Comparison of ENCODE assay signal across 15 mouse cellular contexts in the genomic region with DNA sequence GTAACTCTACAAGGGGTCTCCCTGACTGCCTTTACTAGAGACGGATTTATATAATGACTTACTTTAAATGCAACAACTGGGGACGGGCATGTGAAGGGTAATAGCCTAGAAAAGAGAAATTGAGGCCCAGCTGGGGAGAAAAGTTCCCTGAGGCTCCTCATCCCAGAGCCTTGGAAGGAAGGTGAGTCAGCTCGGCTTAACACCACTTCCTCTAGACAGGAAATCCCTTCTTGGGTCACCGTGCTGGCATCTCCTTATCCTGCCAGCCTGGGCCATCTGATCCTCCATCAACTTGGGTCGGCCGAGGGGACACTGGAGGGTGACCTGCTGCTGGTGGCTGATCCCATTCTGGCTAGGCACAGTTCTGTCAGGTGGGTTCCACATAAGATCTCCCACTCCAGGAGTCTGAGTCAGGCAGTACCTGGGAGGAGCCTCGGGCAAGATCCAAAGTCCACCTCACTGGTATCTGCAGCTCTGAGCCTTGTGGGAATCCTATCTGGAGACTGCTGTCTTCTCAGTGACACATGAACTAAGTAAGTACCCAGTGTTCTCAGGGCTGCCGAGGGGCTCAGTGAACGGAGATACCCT. TPM values are rescaled to one million over a fixed set of nuclear protein-coding genes. Genes with fewer than 3 reads are reported as not detected.
DNase-seq lines count a peak whose midpoint lies in the region; ATAC-seq and TF ChIP-seq lines count a peak whose summit lies in the region.
"Had no signal": no experiment of that assay in that cellular context is flagged by ENCODE, and none has a peak within 500 bp of the region (broad histone marks: within the 10 kb centered on the region; RNA-seq: fewer than 3 reads in every experiment).

No protein-coding gene starts in this region.

- 36% methylated on average over 9 of the region's 9 CpGs for WGBS in kidney, adult 2 months
- WGBS in liver, embryonic 13.5 days (ENCODE audit: insufficient replicate concordance), result 63% methylated on average over 9 of the region's 9 CpGs
- WGBS in midbrain, embryonic 15.5 days, result 81% methylated on average over 9 of the region's 9 CpGs

- no peaks in the 10 kb centered on the region for H3K9me3 ChIP-seq in megakaryocyte, embryonic 14.5 days
- H3K9me3 ChIP-seq in liver, embryonic 13.5 days (replicated peaks), result no peaks in the 10 kb centered on the region
- no peaks in the 10 kb centered on the region for H3K9me3 ChIP-seq in midbrain, embryonic 15.5 days
- H3K9me3 ChIP-seq: embryonic facial prominence, embryonic 15.5 days; neural tube, embryonic 15.5 days had no signal

- no peaks in the 10 kb centered on the region for H3K36me3 ChIP-seq in megakaryocyte, embryonic 14.5 days (replicated peaks; ENCODE audit: low read length)
- H3K36me3 ChIP-seq in kidney, adult 2 months (ENCODE audit: control insufficient read depth, insufficient read depth, low read length), result no peaks in the 10 kb centered on the region; the same call in 1 of the 2 replicates
- H3K36me3 ChIP-seq in liver, embryonic 13.5 days, result peaks cover 81% of the 10 kb centered on the region
- H3K36me3 ChIP-seq in midbrain, embryonic 15.5 days (replicated peaks), result no peaks in the 10 kb centered on the region
- H3K36me3 ChIP-seq: neural tube, embryonic 15.5 days had no signal

- no peak for TF ChIP-seq POLR2A in kidney, adult 2 months (IDR thresholded peaks at IDR 0.05; ENCODE audit: low read depth, low read length)

- no peak for ATAC-seq in megakaryocyte, adult 5-6 weeks (ENCODE audit: poor library complexity, severe bottlenecking)
- no peak for ATAC-seq in liver, embryonic 13.5 days (ENCODE audit: low read depth)
- no peak for ATAC-seq in midbrain, embryonic 15.5 days (replicated peaks)
- ATAC-seq: hindbrain, embryonic 16.5 days had no signal

- H3K4me3 ChIP-seq in megakaryocyte, embryonic 14.5 days (replicated peaks), result peak overlapping the region; percentile 23
- no peak overlapping the region for H3K4me3 ChIP-seq in kidney, adult 2 months (ENCODE audit: insufficient read depth, low read depth, low read length)
- no peak overlapping the region for H3K4me3 ChIP-seq in liver, embryonic 13.5 days (replicated peaks)
- H3K4me3 ChIP-seq in midbrain, embryonic 15.5 days, result no peak overlapping the region
- H3K4me3 ChIP-seq: embryonic facial prominence, embryonic 15.5 days; neural tube, embryonic 15.5 days had no signal

- H3K4me2 ChIP-seq in liver, embryonic 13.5 days, result no peak overlapping the region
- H3K4me2 ChIP-seq in midbrain, embryonic 15.5 days, result no peak overlapping the region
- H3K4me2 ChIP-seq: embryonic facial prominence, embryonic 15.5 days; heart, embryonic 11.5 days; neural tube, embryonic 15.5 days had no signal

- peak; percentile 85 for DNase-seq in kidney, adult 2 months
- no peak for DNase-seq in liver, embryonic 13.5 days
- no peak for DNase-seq in thymus, postnatal 36 days
- DNase-seq in thymus, postnatal 14 days, result no peak
- DNase-seq: cerebellum, postnatal 14 days; right cerebral cortex, postnatal 14 days had no signal

- TF ChIP-seq CTCF in kidney, adult 2 months (conservative IDR thresholded peaks at IDR 0.05; ENCODE audit: insufficient read depth, insufficient read length, low read depth, low read length), result no peak

- H3K27me3 ChIP-seq in megakaryocyte, embryonic 14.5 days (replicated peaks), result peaks cover 23% of the 10 kb centered on the region
- H3K27me3 ChIP-seq in kidney, adult 2 months (replicated peaks; ENCODE audit: control insufficient read depth, insufficient read depth, low read length), result no peaks in the 10 kb centered on the region
- no peaks in the 10 kb centered on the region for H3K27me3 ChIP-seq in liver, embryonic 13.5 days
- no peaks in the 10 kb centered on the region for H3K27me3 ChIP-seq in midbrain, embryonic 15.5 days (replicated peaks)
- H3K27me3 ChIP-seq: embryonic facial prominence, embryonic 15.5 days; neural tube, embryonic 15.5 days had no signal

- peak overlapping the region; percentile 86 for H3K27ac ChIP-seq in kidney, adult 2 months (ENCODE audit: insufficient read depth, low read depth, low read length)
- H3K27ac ChIP-seq in liver, embryonic 13.5 days, result peak overlapping the region; percentile 83
- H3K27ac ChIP-seq in midbrain, embryonic 15.5 days, result no peak overlapping the region
- H3K27ac ChIP-seq: embryonic facial prominence, embryonic 15.5 days; neural tube, embryonic 15.5 days had no signal

- H3K4me1 ChIP-seq in megakaryocyte, embryonic 14.5 days, result peaks cover 39% of the 10 kb centered on the region
- peaks cover 45% of the 10 kb centered on the region for H3K4me1 ChIP-seq in kidney, adult 2 months (ENCODE audit: control insufficient read depth, insufficient read depth, low read length)
- peaks cover 81% of the 10 kb centered on the region for H3K4me1 ChIP-seq in liver, embryonic 13.5 days (replicated peaks)
- H3K4me1 ChIP-seq in midbrain, embryonic 15.5 days, result no peaks in the 10 kb centered on the region

- H3K9ac ChIP-seq in liver, embryonic 13.5 days, result peak overlapping the region; percentile 35; the same call in 1 of the 2 replicates
- no peak overlapping the region for H3K9ac ChIP-seq in midbrain, embryonic 15.5 days
- H3K9ac ChIP-seq: embryonic facial prominence, embryonic 15.5 days; neural tube, embryonic 15.5 days had no signal

RNA-seq across cellular contexts. Expression of gene Oaf, which starts 13.0 kb away (rescaled TPM):
- polyA plus RNA-seq in megakaryocyte, embryonic 14.5 days (2012; ENCODE audit: insufficient read depth, low replicate concordance), result 8.2 TPM in 1 of 2 replicates, not detected in the other
- 7.0 and 7.2 TPM in 2 replicates for total RNA-seq in megakaryocyte, adult 5-6 weeks (2015)
- total RNA-seq in megakaryocyte, adult 5-6 weeks (2017), result 3.2 and 3.7 TPM in 2 replicates
- 60.8 and 61.1 TPM in 2 replicates for polyA plus RNA-seq in kidney, adult 2 months (2012; rRNA removed)
- 27.4 and 29.3 TPM in 2 replicates for polyA plus RNA-seq in liver, embryonic 13.5 days (2015; fragmentation: Nextera tagmentation; extraction: Ambion mirVana)
- polyA plus RNA-seq in midbrain, embryonic 15.5 days (2015; fragmentation: Nextera tagmentation; extraction: Ambion mirVana), result 5.1 and 6.4 TPM in 2 replicates

RNA-seq across cellular contexts. Expression of gene Pou2f3, which starts 16.5 kb away (rescaled TPM):
- 1.3 TPM in 1 of 2 replicates, not detected in the other for polyA plus RNA-seq in megakaryocyte, embryonic 14.5 days (2012; ENCODE audit: insufficient read depth, low replicate concordance)
- total RNA-seq in megakaryocyte, adult 5-6 weeks (2015), result not detected in 2 replicates
- not detected in 2 replicates for total RNA-seq in megakaryocyte, adult 5-6 weeks (2017)
- polyA plus RNA-seq in kidney, adult 2 months (2012; rRNA removed), result 0.14 and 0.22 TPM in 2 replicates
- polyA plus RNA-seq in liver, embryonic 13.5 days (2015; fragmentation: Nextera tagmentation; extraction: Ambion mirVana), result not detected in 2 replicates
- 0.08 and 0.14 TPM in 2 replicates for polyA plus RNA-seq in midbrain, embryonic 15.5 days (2015; fragmentation: Nextera tagmentation; extraction: Ambion mirVana)
- polyA plus RNA-seq: heart, embryonic 11.5 days; limb, embryonic 11.5 days; midbrain, postnatal 0 days; neural tube, embryonic 15.5 days had no signal
